22 mouse cellular contexts compared by ENCODE assay signal in genomic region chr16:65339225-65339624, GRCm38 (mm10).
DNase-seq lines count a peak whose midpoint lies in the region; ATAC-seq and TF ChIP-seq lines count a peak whose summit lies in the region.
"Had no signal": no experiment of that assay in that cellular context is flagged by ENCODE, and none has a peak within 500 bp of the region (broad histone marks: within the 10 kb centered on the region; RNA-seq: fewer than 3 reads in every experiment).

No protein-coding gene starts in this region.

- no peak overlapping the region for H3K4me3 ChIP-seq in kidney, adult 2 months (ENCODE audit: insufficient read depth, low read depth, low read length)

- H3K36me3 ChIP-seq in kidney, adult 2 months (ENCODE audit: control insufficient read depth, insufficient read depth, low read length) = no peaks in the 10 kb centered on the region
- H3K36me3 ChIP-seq: G1E had no signal

- no peak overlapping the region for H3K27ac ChIP-seq in kidney, adult 2 months (ENCODE audit: insufficient read depth, low read depth, low read length)

- no peak for TF ChIP-seq POLR2A in kidney, adult 2 months (IDR thresholded peaks at IDR 0.05; ENCODE audit: low read depth, low read length)

- no peaks in the 10 kb centered on the region for H3K4me1 ChIP-seq in kidney, adult 2 months (ENCODE audit: control insufficient read depth, insufficient read depth, low read length)

- no peak for DNase-seq in frontal cortex, postnatal 25 days (ENCODE audit: low spot score in 2 of 2)
- peak; percentile 20 for DNase-seq in brain, adult 2 months (ENCODE audit: low read depth, low spot score)
- peak; percentile 16 for DNase-seq in telencephalon, adult 2 months (ENCODE audit: low read depth, low spot score)
- DNase-seq in spleen, postnatal 4 days (ENCODE audit: low spot score in 2 of 2) = no peak
- no peak for DNase-seq in kidney, adult 2 months
- DNase-seq: adrenal gland, adult 2 months; adrenal gland, adult 8-10 months; adrenal gland, postnatal 10 days; adrenal gland, postnatal 14 days; adrenal gland, postnatal 25 days; adrenal gland, postnatal 36 days; B cell, adult 2 months; cerebellum, adult 11 months; cerebellum, adult 11-12 months; cerebellum, adult 18-20 months; cerebellum, adult 2 months had no signal

- WGBS in kidney, adult 2 months = 97% methylated on average over 2 of the region's 2 CpGs

- TF ChIP-seq CTCF in kidney, adult 2 months (conservative IDR thresholded peaks at IDR 0.05; ENCODE audit: insufficient read depth, insufficient read length, low read depth, low read length) = no peak

- H3K27me3 ChIP-seq in kidney, adult 2 months (replicated peaks; ENCODE audit: control insufficient read depth, insufficient read depth, low read length) = no peaks in the 10 kb centered on the region
- H3K27me3 ChIP-seq: CH12.LX, Patski had no signal

- ATAC-seq in frontal cortex, adult (ENCODE audit: low TSS enrichment) = peak; percentile 92
- ATAC-seq: activated CD4-positive, CD25-positive, alpha-beta regulatory T cell, adult 4 months; CD4-positive, CD25-positive, alpha-beta regulatory T cell, adult 4 months; Patski had no signal

Comparison
In these comparisons a context has a peak if more than half of its experiments do, and no peak if none do; other contexts are left out.
1. DNase-seq: peak in brain, adult 2 months (single experiment) and telencephalon, adult 2 months (single experiment); none in frontal cortex, postnatal 25 days (0 of 2), spleen, postnatal 4 days (0 of 2) and kidney, adult 2 months (single experiment).